Mouse (Mus musculus) forebrain, embryonic 14.5 days (tissue): ENCODE measurements around the gene Gck. TPM values are rescaled to one million over a fixed set of nuclear protein-coding genes. Genes with fewer than 3 reads are reported as not detected.

Experiments
- ATAC-seq: fragments of 200-750 bp; cut with Nextera tagmentation; 2 replicates; pipeline ENCODE4 v1.8.0; 2017; ENCODE audit warnings: mild to moderate bottlenecking, moderate library complexity
- DNase-seq: peaks from one replicate; pipeline ENCODE4 v3.0.0-alpha.2; 2015; ENCODE audit warnings: low spot score
- H3K27ac ChIP-seq: fragments of 300-500 bp; sonication (generic); 2 replicates; pipeline ENCODE4 v1.5.1; 2014; ENCODE audit warnings: low read depth, mild to moderate bottlenecking, control low read depth, low read length, moderate library complexity
- H3K27me3 ChIP-seq: fragments of 300-500 bp; sonication (generic); replicated peaks from 2 replicates; pipeline ENCODE4 v1.6.1; 2014; ENCODE audit warnings: low read length, control low read depth, mixed read lengths; ENCODE audit not compliant: control insufficient read depth, insufficient read depth
- H3K36me3 ChIP-seq: fragments of 300-500 bp; sonication (generic); 2 replicates; pipeline ENCODE4 v1.6.1; 2014; ENCODE audit warnings: low read length, control low read depth; ENCODE audit not compliant: control insufficient read depth, insufficient read depth
- H3K4me1 ChIP-seq: fragments of 300-500 bp; sonication (generic); 2 replicates; pipeline ENCODE4 v1.6.1; 2014; ENCODE audit warnings: antibody characterized with exemption, low read length, control low read depth; ENCODE audit not compliant: control insufficient read depth, insufficient read depth
- H3K4me2 ChIP-seq: fragments of 300-500 bp; sonication (generic); 2 replicates; pipeline ENCODE4 v1.6.1; 2014; ENCODE audit warnings: mild to moderate bottlenecking, control low read depth, low read length
- H3K4me3 ChIP-seq: fragments of 300-500 bp; sonication (generic); 2 replicates; pipeline ENCODE4 v1.5.1; 2014; ENCODE audit warnings: low read depth, low read length, control low read depth
- H3K9ac ChIP-seq: fragments of 300-500 bp; sonication (generic); 2 replicates; pipeline ENCODE4 v1.6.1; 2014; ENCODE audit warnings: mild to moderate bottlenecking, low read length, control low read depth, moderate library complexity
- H3K9me3 ChIP-seq: fragments of 300-500 bp; sonication (generic); replicated peaks from 2 replicates; pipeline ENCODE4 v1.6.1; 2016; ENCODE audit warnings: low read length, control low read depth, mixed read lengths; ENCODE audit not compliant: control insufficient read depth
- WGBS: fragments of 180-500 bp; shearing (Covaris S2); extraction: QIAGEN DNeasy Blood & Tissue Kit; methylation state at CpG from one replicate; pipeline ENCODE4 v1.1.7; 2014; 5-methylcytosine and 5-hydroxymethylcytosine counted together
- polyA plus RNA-seq: library from polyadenylated mRNA; unstranded; fragments of >200 nt; fragmentation: Nextera tagmentation; extraction: Ambion mirVana; gene quantifications from 2 replicates; pipeline ENCODE4 v1.2.1, GENCODE M21; 2014

Gene Gck
- polyA plus RNA-seq, 1 experiment from 2014 or later: 6.5 TPM

DNA sequence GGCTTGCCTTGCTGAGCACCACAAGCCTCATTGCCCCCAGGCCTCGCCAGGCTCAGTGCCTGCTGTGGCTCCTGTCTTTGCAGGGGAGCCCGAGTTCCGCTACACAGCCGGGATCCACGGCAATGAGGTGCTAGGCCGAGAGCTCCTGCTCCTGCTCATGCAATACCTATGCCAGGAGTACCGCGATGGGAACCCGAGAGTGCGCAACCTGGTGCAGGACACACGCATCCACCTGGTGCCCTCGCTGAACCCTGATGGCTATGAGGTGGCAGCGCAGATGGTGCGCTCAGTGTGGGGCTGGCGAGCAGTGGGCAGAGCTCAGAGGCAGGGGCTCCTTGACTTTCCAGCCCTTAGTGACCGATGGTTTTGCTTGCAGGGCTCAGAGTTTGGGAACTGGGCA lies 80.5 kb downstream of the Gck start:
- Histone ChIP-seq H3K27ac (no peak overlapping the region), H3K9ac (no peak overlapping the region), H3K4me3 (no peak overlapping the region), H3K36me3 (peaks cover 48% of the 10 kb centered on the region), H3K9me3 (no peaks in the 10 kb centered on the region), H3K4me2 (no peak overlapping the region), H3K27me3 (no peaks in the 10 kb centered on the region), H3K4me1 (no peaks in the 10 kb centered on the region)
- ATAC-seq: no peak
- WGBS: 94% methylated on average over 16 of the region's 16 CpGs
- DNase-seq: no peak

DNA sequence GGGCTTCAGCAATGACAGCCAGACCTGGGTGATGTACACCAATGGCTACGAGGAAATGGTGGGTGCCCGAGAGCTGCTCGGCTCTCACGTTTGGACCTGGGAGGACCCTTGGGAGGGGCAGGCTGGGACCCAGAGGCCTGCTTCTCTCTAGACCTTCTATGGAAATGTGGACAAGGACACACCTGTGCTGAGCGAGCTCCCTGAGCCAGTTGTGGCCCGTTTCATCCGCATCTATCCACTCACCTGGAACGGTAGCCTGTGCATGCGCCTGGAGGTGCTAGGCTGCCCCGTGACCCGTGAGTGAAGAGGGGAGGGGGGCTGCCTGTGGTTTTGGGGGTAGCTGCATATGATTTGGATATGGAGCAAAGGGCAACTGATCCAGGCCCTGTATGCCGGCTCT lies 81.6 kb downstream of the Gck start:
- Histone ChIP-seq H3K4me3 (no peak overlapping the region), H3K36me3 (peaks cover 38% of the 10 kb centered on the region), H3K4me1 (no peaks in the 10 kb centered on the region), H3K9me3 (no peaks in the 10 kb centered on the region), H3K27me3 (no peaks in the 10 kb centered on the region), H3K27ac (no peak overlapping the region), H3K4me2 (no peak overlapping the region), H3K9ac (no peak overlapping the region)
- no peak for ATAC-seq
- 92% methylated on average over 12 of the region's 12 CpGs for WGBS
- DNase-seq: no peak

DNA sequence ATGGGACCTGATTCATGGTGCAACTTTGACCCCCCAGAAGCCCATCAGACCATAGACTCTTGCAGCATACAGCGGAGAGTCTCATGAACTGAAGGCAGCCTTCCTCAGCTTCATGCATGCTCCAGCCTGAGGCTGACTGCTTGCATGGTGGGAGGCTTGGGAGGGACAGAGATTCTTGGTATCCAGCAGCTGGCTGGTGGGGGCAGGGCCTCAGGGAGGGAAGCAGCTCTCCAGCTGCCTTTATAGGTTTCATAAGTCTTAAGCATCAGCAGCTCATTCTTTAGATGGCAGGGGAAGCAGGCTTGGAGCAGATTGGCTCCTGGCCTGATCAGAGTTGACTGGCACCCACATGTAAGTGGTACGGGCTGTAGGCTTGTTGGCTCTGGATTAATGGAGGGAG lies 82.7 kb downstream of the Gck start:
- ATAC-seq: no peak
- H3K4me1 ChIP-seq: no peaks in the 10 kb centered on the region

DNA sequence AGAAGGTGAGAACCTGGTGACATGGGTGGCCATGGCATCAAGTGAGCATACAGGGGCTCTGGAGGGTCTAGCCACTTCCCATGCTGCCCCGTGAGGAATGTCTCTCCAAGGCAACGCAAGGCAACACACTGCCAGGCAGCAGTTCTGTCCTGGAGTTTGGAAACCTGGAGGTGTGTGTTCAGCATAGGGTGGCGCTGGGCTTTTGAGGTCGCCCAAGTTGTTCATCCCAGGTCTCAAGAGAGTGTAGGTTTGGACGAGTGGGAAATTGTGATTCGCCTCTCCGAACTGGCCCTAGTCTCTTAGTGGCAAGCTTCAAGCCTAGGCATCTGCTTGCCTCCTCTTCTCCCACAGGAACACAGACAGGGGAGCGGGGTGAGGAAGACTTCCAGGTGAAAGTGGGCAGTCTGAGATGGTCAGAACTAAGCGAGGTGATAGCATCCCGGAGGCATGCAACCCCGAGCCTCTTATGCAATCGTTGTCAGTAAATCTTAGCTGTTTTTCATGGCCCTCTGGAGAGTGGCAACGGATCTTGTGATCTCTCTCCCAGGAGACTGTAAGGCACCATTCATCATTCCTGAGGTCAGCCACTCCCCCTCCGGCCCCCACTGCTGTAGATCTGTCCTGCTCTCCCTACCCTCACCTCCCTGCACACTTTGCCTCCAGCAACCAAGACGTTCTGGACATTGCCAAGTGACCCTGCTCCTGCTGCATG lies 87.3 kb downstream of the Gck start:
- no peak overlapping the region for H3K27ac ChIP-seq
- DNase-seq: no peak
- H3K9me3 ChIP-seq: no peaks in the 10 kb centered on the region
- peak overlapping the region; percentile 52 for H3K4me2 ChIP-seq
- no peak overlapping the region for H3K9ac ChIP-seq
- ATAC-seq: no peak
- H3K4me3 ChIP-seq: peak overlapping the region; percentile 27; the same call in 1 of the 2 replicates
- peaks cover 26% of the 10 kb centered on the region for H3K27me3 ChIP-seq
- peaks cover 4% of the 10 kb centered on the region; the same call in 1 of the 2 replicates for H3K4me1 ChIP-seq
- H3K36me3 ChIP-seq: no peaks in the 10 kb centered on the region
- WGBS: 34% methylated on average over 15 of the region's 15 CpGs

More for the DNA sequence above, 82.7 kb downstream of the Gck start:
- Histone ChIP-seq H3K4me2 (no peak overlapping the region), H3K27ac (no peak overlapping the region), H3K36me3 (peaks cover 27% of the 10 kb centered on the region), H3K9me3 (no peaks in the 10 kb centered on the region), H3K27me3 (peaks cover 11% of the 10 kb centered on the region), H3K9ac (no peak overlapping the region), H3K4me3 (no peak overlapping the region)
- no peak for DNase-seq
- 88% methylated on average over 2 of the region's 2 CpGs for WGBS

DNA sequence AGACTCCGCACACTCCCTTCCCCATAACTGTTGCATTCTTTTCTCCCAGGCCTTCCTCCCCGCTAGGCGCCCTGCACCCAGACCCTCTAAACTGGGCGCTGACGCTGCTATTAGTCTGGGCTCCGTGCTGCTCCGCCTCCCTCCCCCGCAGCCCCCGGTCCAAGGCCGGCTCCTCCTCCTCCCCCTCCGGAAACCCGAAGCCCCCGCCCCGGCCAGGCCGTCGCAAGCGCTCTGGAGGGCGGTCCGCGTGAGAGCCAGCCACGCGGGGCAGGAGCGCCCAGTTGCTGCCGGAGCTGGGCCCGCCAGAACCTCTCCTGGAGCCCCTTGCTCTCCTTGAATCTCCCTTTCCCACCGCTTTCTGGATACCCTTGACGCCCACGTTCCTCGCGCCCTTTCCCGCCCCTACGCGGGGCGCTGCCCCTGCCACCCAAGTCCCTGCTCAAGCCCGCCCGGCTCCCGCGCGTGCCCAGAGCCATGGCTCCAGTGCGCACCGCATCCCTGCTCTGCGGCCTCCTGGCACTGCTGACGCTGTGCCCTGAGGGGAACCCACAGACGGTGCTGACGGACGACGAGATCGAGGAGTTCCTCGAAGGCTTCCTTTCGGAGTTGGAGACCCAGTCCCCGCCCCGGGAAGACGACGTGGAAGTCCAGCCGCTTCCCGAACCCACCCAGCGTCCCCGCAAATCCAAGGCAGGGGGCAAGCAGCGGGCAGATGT lies 88.0 kb downstream of the Gck start, which contains the start of gene Aebp1:
Aebp1 (plus strand) TSS at position 270 of the 716 bp plus-strand sequence.
- ATAC-seq: peak; percentile 55; the same call in 1 of the 2 replicates
- H3K27ac ChIP-seq: no peak within 1 kb of the TSS
- peak within 1 kb of the TSS; percentile 27 for H3K4me3 ChIP-seq
- 2% methylated on average over 51 of the region's 59 CpGs for WGBS
- peaks cover 26% of the 10 kb centered on the region for H3K27me3 ChIP-seq
- H3K4me1 ChIP-seq: peaks cover 4% of the 10 kb centered on the region; the same call in 1 of the 2 replicates
- 0 out of 2 replicates have a peak within 1 kb of the TSS, but pooled peaks have one; percentile 29 for H3K9ac ChIP-seq
- H3K9me3 ChIP-seq: no peaks in the 10 kb centered on the region
- DNase-seq: no peak
- peak within 1 kb of the TSS; percentile 52 for H3K4me2 ChIP-seq
- H3K36me3 ChIP-seq: no peaks in the 10 kb centered on the region

DNA sequence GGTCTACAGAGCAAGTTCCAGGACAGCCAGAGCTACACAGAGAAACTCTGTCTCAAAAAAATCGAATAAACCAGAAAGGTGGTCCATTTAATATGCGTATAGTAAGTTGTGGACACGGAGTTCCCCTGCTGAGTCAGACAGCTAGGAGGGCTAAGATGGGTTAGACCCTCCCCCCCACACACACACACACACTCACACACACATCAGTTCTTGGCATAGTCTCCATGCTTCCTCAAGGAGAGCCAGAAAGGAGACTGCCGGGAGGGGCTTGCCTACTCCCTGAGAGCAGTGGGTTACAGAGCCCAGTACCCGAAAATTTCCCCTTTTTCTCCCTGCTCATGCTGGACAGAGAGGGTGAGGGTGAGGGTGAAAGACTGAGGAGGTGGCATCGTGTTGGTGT lies 89.2 kb downstream of the Gck start:
- H3K27ac ChIP-seq: no peak overlapping the region
- 61% methylated on average over 6 of the region's 6 CpGs for WGBS
- H3K27me3 ChIP-seq: peaks cover 26% of the 10 kb centered on the region
- H3K4me2 ChIP-seq: no peak overlapping the region
- DNase-seq: no peak
- H3K9ac ChIP-seq: no peak overlapping the region
- H3K4me3 ChIP-seq: no peak overlapping the region
- ATAC-seq: no peak
- H3K4me1 ChIP-seq: peaks cover 4% of the 10 kb centered on the region; the same call in 1 of the 2 replicates
- H3K9me3 ChIP-seq: no peaks in the 10 kb centered on the region
- no peaks in the 10 kb centered on the region for H3K36me3 ChIP-seq

DNA sequence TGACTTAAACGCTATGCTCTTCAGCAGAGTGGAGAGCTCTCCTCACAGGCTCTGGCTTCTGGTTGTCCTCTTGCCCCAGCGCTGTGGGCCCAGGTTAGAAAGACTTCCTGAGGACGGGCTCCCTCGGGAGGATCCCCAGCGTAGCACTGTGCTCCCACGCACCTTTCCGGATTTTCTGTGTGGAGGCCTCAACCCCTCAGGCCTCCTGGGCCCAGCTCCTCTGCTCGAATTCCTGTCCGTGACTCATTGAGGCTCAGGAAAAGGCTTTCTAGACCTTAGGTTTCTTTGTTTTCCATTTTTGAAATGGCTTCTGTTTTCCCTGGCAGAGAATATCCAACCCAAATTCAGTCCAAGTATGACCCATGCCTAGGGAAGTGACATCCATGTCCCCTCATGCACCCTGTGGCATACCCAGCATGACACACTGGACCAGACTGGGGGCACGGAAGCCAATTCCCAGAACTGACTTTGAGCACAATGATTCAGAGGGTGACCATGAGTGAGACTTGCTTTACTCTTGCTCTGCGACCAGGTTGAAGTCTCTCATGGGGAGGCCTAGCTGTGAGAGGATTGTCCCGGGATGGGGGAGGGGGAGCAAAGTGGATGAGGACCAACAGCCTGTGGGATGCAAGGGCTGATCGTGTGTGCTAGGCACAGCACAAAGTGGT lies 89.9 kb downstream of the Gck start:
- WGBS: 87% methylated on average over 13 of the region's 13 CpGs
- DNase-seq (no peak), ATAC-seq (no peak)
- Histone ChIP-seq H3K4me3 (no peak overlapping the region), H3K4me1 (peaks cover 4% of the 10 kb centered on the region; the same call in 1 of the 2 replicates), H3K9me3 (no peaks in the 10 kb centered on the region), H3K9ac (no peak overlapping the region), H3K27me3 (peaks cover 26% of the 10 kb centered on the region), H3K4me2 (no peak overlapping the region), H3K27ac (no peak overlapping the region), H3K36me3 (no peaks in the 10 kb centered on the region)

DNA sequence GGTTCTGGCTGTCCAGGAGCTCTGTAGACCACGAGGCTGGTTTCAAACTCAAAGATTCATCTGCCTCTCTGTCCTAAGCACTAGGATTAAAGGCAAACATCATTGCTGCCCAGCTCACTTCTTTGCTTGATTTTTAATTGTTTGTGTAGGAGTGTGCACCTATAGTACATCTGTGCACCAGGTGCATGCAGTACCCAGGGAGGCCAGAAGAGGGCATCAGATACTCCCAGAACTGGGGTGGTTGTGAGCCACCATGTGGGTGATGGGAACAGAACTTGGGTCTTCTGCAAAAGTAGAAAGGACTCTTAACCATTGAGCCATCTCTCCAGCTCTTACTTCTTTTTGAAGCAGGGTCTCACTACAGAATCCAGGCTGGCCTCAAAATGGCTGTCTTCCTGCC lies 91.2 kb downstream of the Gck start:
- ATAC-seq: no peak
- H3K4me1 ChIP-seq: peaks cover 4% of the 10 kb centered on the region; the same call in 1 of the 2 replicates
- H3K9me3 ChIP-seq: no peaks in the 10 kb centered on the region
- no peak overlapping the region for H3K4me3 ChIP-seq
- DNase-seq: no peak
- WGBS: 71% methylated on average over 1 of the region's 1 CpGs
- H3K9ac ChIP-seq: no peak overlapping the region
- no peak overlapping the region for H3K4me2 ChIP-seq
- no peaks in the 10 kb centered on the region for H3K36me3 ChIP-seq
- H3K27me3 ChIP-seq: peaks cover 26% of the 10 kb centered on the region
- H3K27ac ChIP-seq: no peak overlapping the region
